Mouse (Mus musculus) liver, postnatal 0 days (tissue): ENCODE measurements around the gene Nr4a1. TPM values are rescaled to one million over a fixed set of nuclear protein-coding genes. Genes with fewer than 3 reads are reported as not detected.
A peak's percentile ranks its signal among the peaks of the same experiment; 100 is the strongest.

Source experiments
- ATAC-seq: fragments of 200-750 bp; cut with Nextera tagmentation; 2 replicates; pipeline ENCODE4 v1.8.0; 2017; ENCODE audit warnings: mild to moderate bottlenecking, moderate library complexity
- DNase-seq: peaks from one replicate; pipeline ENCODE4 v3.0.0-alpha.2; 2016
- H3K27ac ChIP-seq: fragments of 300-500 bp; sonication (generic); 2 replicates; pipeline ENCODE4 v1.5.1; 2014; ENCODE audit warnings: antibody characterized with exemption, moderate library complexity, mild to moderate bottlenecking, low read depth
- H3K27me3 ChIP-seq: fragments of 300-500 bp; sonication (generic); 2 replicates; pipeline ENCODE4 v1.6.1; 2014; ENCODE audit warnings: low read length, control low read depth, mixed read lengths; ENCODE audit not compliant: insufficient read depth
- H3K36me3 ChIP-seq: fragments of 300-500 bp; sonication (generic); replicated peaks from 2 replicates; pipeline ENCODE4 v1.6.1; 2014; ENCODE audit warnings: mild to moderate bottlenecking, control low read depth, low read length, moderate library complexity, mixed read lengths; ENCODE audit not compliant: insufficient read depth
- H3K4me1 ChIP-seq: fragments of 300-500 bp; sonication (generic); 2 replicates; pipeline ENCODE4 v1.6.1; 2014; ENCODE audit warnings: antibody characterized with exemption, mild to moderate bottlenecking, control low read depth; ENCODE audit not compliant: insufficient read depth
- H3K4me2 ChIP-seq: fragments of 300-500 bp; sonication (generic); 2 replicates; pipeline ENCODE4 v1.6.1; 2014; ENCODE audit warnings: low read depth, mild to moderate bottlenecking, low read length, moderate library complexity, mixed read lengths
- H3K4me3 ChIP-seq: fragments of 300-500 bp; sonication (generic); 2 replicates; pipeline ENCODE4 v1.5.1; 2014; ENCODE audit warnings: low read depth, low read length
- H3K9ac ChIP-seq: fragments of 300-500 bp; sonication (generic); replicated peaks from 2 replicates; pipeline ENCODE4 v1.6.1; 2014; ENCODE audit warnings: mild to moderate bottlenecking, moderate library complexity
- H3K9me3 ChIP-seq: fragments of 300-500 bp; sonication (generic); 2 replicates; pipeline ENCODE4 v1.6.1; 2016; ENCODE audit warnings: mild to moderate bottlenecking, control low read depth, low read length, mixed read lengths
- CTCF ChIP-seq: sonication (generic); IDR thresholded peaks from 2 replicates; pipeline ENCODE4 v1.5.1; 2016; ENCODE audit warnings: antibody characterized with exemption, low read depth
- EP300 ChIP-seq: IDR thresholded peaks from 2 replicates; pipeline ENCODE4 v1.6.1; 2016; ENCODE audit warnings: antibody characterized with exemption, low read depth, mild to moderate bottlenecking
- WGBS: fragments of 180-500 bp; shearing (Covaris S2); extraction: QIAGEN DNeasy Blood & Tissue Kit; methylation state at CpG from one replicate; pipeline ENCODE4 v1.1.7; 2014; ENCODE audit not compliant: insufficient replicate concordance; 5-methylcytosine and 5-hydroxymethylcytosine counted together
- polyA plus RNA-seq: library from polyadenylated mRNA; unstranded; fragments of >200 nt; fragmentation: Nextera tagmentation; extraction: Ambion mirVana; gene quantifications from 2 replicates; pipeline ENCODE4 v1.2.1, GENCODE M21; 2015

Gene Nr4a1
- polyA plus RNA-seq, 1 experiment from 2014 or later: 1.1 TPM

GRCm38 (mm10) chr15:101258420-101258819, 4.4 kb downstream of the Nr4a1 start:
- Histone ChIP-seq H3K9me3 (no peaks in the 10 kb centered on the region), H3K27me3 (peaks cover 3% of the 10 kb centered on the region; the same call in 1 of the 2 replicates), H3K27ac (no peak overlapping the region), H3K4me2 (no peak overlapping the region), H3K4me3 (no peak overlapping the region), H3K9ac (no peak overlapping the region), H3K4me1 (peaks cover 41% of the 10 kb centered on the region), H3K36me3 (no peaks in the 10 kb centered on the region)
- TF ChIP-seq CTCF (no peak), EP300 (no peak)
- DNase-seq (no peak), ATAC-seq (no peak)
- 49% methylated on average over 11 of the region's 11 CpGs for WGBS

- Histone ChIP-seq H3K36me3 (no peaks in the 10 kb centered on the region), H3K4me3 (no peak overlapping the region), H3K9me3 (no peaks in the 10 kb centered on the region), H3K4me1 (peaks cover 37% of the 10 kb centered on the region), H3K27me3 (0 out of 2 replicates have a peak, but pooled peaks cover 3% of the 10 kb centered on the region), H3K9ac (no peak overlapping the region), H3K27ac (no peak overlapping the region), H3K4me2 (no peak overlapping the region)
- WGBS: 81% methylated on average over 3 of the region's 3 CpGs
- DNase-seq (no peak), ATAC-seq (no peak)
- TF ChIP-seq CTCF (no peak), EP300 (no peak)
Measured at GRCm38 (mm10) chr15:101259922-101260321, 5.9 kb downstream of the Nr4a1 start.

GRCm38 (mm10) chr15:101260387-101260786, 6.3 kb downstream of the Nr4a1 start:
- no peak for TF ChIP-seq EP300
- TF ChIP-seq CTCF: no peak
- no peak for DNase-seq
- WGBS: 69% methylated on average over 10 of the region's 10 CpGs
- no peak overlapping the region for H3K27ac ChIP-seq
- H3K9me3 ChIP-seq: no peaks in the 10 kb centered on the region
- H3K27me3 ChIP-seq: 0 out of 2 replicates have a peak, but pooled peaks cover 3% of the 10 kb centered on the region
- peaks cover 37% of the 10 kb centered on the region for H3K4me1 ChIP-seq
- H3K4me3 ChIP-seq: no peak overlapping the region
- H3K36me3 ChIP-seq: no peaks in the 10 kb centered on the region
- H3K9ac ChIP-seq: no peak overlapping the region
- ATAC-seq: no peak
- no peak overlapping the region for H3K4me2 ChIP-seq

- Histone ChIP-seq H3K9ac (no peak overlapping the region), H3K4me3 (no peak overlapping the region), H3K4me2 (peak overlapping the region; percentile 11; the same call in 1 of the 2 replicates), H3K9me3 (no peaks in the 10 kb centered on the region), H3K4me1 (peaks cover 37% of the 10 kb centered on the region), H3K27me3 (0 out of 2 replicates have a peak, but pooled peaks cover 6% of the 10 kb centered on the region), H3K27ac (0 out of 2 replicates have a peak overlapping the region, but pooled peaks have one; percentile 9), H3K36me3 (no peaks in the 10 kb centered on the region)
- 31% methylated on average over 13 of the region's 13 CpGs for WGBS
- DNase-seq (no peak), ATAC-seq (no peak)
- TF ChIP-seq CTCF (no peak), EP300 (no peak)
Measured at GRCm38 (mm10) chr15:101260874-101261622, 7.0 kb downstream of the Nr4a1 start.

- peak; percentile 58 for DNase-seq
- TF ChIP-seq CTCF: no peak
- no peak for TF ChIP-seq EP300
- no peaks in the 10 kb centered on the region for H3K9me3 ChIP-seq
- ATAC-seq: peak; percentile 8; the same call in 1 of the 2 replicates
- no peak overlapping the region for H3K4me2 ChIP-seq
- H3K27me3 ChIP-seq: peaks cover 12% of the 10 kb centered on the region; the same call in 1 of the 2 replicates
- H3K4me3 ChIP-seq: no peak overlapping the region
- WGBS: 35% methylated on average over 5 of the region's 5 CpGs
- H3K36me3 ChIP-seq: no peaks in the 10 kb centered on the region
- H3K27ac ChIP-seq: peak overlapping the region; percentile 55; the same call in 1 of the 2 replicates
- H3K4me1 ChIP-seq: peaks cover 36% of the 10 kb centered on the region
- no peak overlapping the region for H3K9ac ChIP-seq
Measured at GRCm38 (mm10) chr15:101262502-101262901, 8.4 kb downstream of the Nr4a1 start.

GRCm38 (mm10) chr15:101266132-101266963, 12.3 kb downstream of the Nr4a1 start:
- peak overlapping the region; percentile 56 for H3K4me3 ChIP-seq
- WGBS: 2% methylated on average over 52 of the region's 57 CpGs
- peak; percentile 89 for DNase-seq
- H3K4me2 ChIP-seq: peak overlapping the region; percentile 81
- peaks cover 14% of the 10 kb centered on the region; the same call in 1 of the 2 replicates for H3K27me3 ChIP-seq
- H3K9me3 ChIP-seq: no peaks in the 10 kb centered on the region
- H3K27ac ChIP-seq: peak overlapping the region; percentile 55
- peak overlapping the region; percentile 53 for H3K9ac ChIP-seq
- TF ChIP-seq EP300 (no peak; the same call in 1 of the 2 replicates), CTCF (peak; percentile 20; the same call in 1 of the 2 replicates)
- H3K36me3 ChIP-seq: peaks cover 6% of the 10 kb centered on the region; the same call in 1 of the 2 replicates
- peaks cover 23% of the 10 kb centered on the region for H3K4me1 ChIP-seq
- ATAC-seq: peak; percentile 84
